Mouse (Mus musculus): ENCODE data around the gene Dpagt1. TPM values are rescaled to one million over a fixed set of nuclear protein-coding genes. Genes with fewer than 3 reads are reported as not detected.
A peak's percentile ranks its signal among the peaks of the same experiment; 100 is the strongest.
"Not testable (repeated sequence)": the region's sequence is repeated elsewhere in the genome, so short reads cannot be mapped to it uniquely, and the experiment has no call there.

The Dpagt1 gene
- total RNA-seq (2021) = 10 to 100 TPM; 11.9 to 12.7 TPM
- long read RNA-seq, experiment 1, transcript Dpagt1-201 (9 exons, 2,205 nt) = major isoform, 7 of 17 reads
- long read RNA-seq, experiment 1, partial matches to known transcripts = 1 of 17 reads
- long read RNA-seq, experiment 1, other reads (novel, unspliced or antisense) = 9 of 17 reads
- long read RNA-seq, experiment 2, transcript Dpagt1-201 (9 exons, 2,205 nt) = major isoform, 18 of 23 reads
- long read RNA-seq, experiment 2, partial matches to known transcripts = 3 of 23 reads
- long read RNA-seq, experiment 2, other reads (novel, unspliced or antisense) = 0 of 23 reads

DNA sequence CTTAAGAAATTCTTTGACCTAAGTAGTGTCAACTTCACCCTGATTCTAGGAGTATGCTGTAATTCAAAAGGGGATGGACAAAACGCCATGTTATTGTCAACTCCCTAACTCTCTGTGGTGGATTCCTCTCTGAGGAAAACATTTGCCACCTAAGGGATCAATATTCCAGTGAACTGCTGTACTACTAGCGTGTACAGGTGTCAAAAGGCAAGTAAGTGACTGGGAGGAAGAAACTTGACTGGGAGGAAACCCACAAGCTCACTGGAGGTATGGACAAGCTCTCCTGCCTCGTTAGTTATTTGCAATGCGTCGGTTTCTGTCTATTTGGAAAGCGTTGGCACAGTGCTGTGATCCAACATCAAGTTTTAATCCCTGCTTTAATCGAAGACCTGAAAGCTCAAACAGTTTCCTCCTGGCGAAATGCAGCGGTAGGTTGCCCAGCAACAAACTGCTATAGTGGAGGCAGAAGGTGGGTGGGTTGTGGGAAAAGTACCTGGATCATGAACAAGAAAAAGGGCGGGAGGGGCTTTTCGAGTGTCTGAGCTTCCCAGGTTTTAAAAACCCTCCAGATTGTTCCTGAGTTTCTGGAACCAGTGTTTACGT, at the start of gene Dpagt1:
Gene Dpagt1, plus strand, starts transcription at position 252 of the 603 bp plus-strand sequence.
- no peak for DNase-seq
- intact Hi-C loops (cut with DNase I) = no loop called here

DNA sequence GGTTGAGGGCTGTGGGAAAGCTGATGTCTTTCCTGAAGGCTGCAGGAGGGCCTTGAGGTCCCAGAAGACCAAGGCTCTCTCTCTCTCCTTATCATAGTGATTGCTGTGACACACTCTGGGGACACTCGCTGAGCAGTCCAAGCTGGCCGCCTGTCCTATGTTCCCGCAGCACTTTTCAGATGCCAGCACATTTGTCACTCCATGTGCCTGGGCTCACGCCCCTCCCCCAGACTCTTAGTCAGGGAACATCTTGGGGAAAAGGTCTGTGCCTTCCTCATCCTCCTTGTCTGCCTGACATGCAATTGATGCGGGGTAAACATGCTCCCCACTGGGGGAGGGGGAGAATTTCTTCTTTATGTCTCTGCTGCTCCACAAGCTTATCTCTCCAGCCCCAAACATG, 42.6 kb upstream of the Dpagt1 start:
- no peak for DNase-seq
- intact Hi-C loops (cut with DNase I) = no loop called here

DNA sequence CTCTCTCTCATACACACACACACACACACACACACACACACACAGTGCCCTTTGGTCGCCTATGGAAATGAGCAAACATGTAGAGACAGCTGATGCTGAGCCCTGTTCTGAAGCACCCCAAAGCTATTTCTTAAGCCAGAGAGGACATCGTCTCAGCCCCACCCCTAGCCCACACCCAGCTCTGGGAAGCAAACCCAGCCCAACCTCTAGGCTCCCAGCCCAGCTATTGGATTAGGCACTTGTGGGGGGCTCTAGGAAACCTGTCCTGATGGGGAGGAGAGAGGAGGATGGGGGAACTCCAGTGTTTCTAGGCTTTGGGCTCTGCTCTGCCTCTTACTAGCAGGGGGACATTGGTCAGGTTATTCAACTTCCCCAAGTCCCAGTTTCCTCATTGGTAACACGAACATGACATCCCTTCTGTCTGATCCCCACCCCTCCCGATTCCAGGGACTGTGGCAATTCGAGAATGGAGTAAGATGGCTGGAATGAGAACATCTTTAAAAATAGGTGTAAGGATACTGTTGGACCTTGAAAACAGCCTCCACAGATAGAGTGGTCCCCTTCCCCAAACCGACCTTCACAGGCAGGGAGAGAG, 39.5 kb upstream of the Dpagt1 start:
- intact Hi-C loops (cut with DNase I) = no loop called here
- DNase-seq = no peak

DNA sequence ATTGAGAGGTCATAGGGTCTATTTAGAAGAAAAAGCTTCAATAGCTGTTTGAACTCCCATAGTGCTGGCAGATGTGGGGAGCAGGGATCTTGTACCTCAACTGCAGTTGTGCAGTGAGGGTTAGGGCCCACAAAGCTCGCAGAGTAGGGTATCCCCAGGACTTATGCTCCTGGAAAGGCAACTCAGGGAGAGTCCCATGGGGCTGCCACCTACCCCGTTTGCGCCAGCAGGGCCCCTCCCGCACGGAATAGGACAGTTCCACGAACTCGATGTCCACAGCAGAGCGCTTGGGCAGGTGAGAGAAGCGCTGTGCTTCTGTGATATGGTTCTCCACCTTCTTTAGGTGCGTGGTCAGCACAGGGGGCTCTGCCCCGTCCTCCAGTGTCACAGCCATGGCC, 38.8 kb upstream of the Dpagt1 start:
- intact Hi-C loops (cut with DNase I) = no loop called here

DNA sequence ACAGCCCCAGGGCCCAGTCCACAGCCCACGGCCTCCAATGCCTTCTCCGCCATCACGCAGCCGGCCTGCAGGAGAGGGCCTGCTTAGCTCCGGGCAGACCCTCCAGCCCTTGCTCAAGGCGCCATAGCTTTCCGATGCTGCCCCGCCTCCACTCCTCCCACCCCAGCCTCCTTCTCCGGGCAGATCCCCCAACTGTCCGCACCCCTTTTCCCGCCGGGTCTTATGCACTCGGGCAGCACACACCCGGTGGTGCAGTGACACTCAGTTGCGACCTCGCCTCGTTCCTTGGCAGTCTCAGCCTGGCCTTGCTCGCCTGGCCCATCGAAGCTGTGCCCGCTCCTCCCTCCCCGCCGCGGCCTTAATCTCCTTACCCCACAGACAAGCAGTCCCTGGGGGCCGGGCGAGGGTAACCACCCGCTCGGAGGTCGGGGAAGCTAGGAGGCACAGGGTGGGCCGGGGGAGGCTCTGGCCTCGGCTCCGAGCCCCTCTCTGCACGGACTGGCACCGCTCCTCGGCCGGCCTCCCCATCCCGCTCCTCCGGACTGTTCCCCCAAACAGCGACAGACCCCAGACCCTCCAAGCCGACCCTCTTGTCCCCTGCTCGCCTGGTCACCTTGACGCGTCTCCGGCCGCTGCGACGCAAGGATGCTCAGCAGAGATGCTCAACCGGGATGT, 38.3 kb upstream of the Dpagt1 start:
- intact Hi-C loops (cut with DNase I) = no loop called here
- DNase-seq = no peak

More for the DNA sequence above, 38.8 kb upstream of the Dpagt1 start:
- DNase-seq = no peak

DNA sequence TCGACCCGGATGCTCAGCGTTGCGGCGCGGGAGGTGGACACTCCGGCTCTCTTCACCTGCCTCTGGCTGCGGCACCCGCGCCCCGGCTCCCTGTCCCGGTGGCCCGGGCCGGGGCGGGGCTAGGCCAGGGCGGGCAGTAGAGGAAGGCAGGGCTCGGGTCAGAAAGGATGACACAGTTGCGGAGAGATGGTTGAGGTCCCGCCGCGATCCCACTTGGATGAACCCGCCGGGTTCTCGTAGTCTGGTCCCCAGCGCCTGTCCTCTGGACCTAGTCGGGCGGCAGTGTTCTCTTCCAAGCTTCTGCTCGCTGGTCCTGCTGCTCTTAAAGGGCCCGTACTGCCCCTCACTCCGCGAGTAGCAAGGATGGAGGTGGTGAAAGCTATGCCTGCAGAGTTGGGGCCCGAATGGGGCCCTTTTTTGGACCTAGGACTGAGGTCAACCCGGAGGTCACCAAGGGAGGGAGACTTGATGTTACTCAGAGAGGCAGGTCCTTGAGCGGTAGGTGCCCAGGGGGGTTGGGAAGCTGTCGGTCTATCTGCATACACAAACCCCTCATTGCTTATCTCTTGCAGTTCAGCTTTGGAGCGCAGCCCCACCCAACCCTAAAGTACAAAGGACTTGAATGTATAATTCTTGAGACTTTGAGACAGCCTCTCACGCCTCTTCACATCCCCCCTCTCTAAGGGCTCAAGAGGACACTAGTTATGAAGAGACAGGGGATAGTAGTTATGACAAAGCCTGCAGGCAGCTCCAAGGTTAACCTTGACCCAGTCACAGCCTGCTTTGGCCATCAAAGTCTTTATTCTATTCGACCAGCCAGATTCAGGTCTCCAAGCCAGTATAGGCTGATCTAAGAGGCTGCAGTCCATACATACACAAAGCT, 37.5 kb upstream of the Dpagt1 start, which contains the start of gene Abcg4:
Gene Abcg4, minus strand, starts transcription at position 540 of the 883 bp plus-strand sequence.
- intact Hi-C loops (cut with DNase I) = no loop called here
- no peak for DNase-seq

DNA sequence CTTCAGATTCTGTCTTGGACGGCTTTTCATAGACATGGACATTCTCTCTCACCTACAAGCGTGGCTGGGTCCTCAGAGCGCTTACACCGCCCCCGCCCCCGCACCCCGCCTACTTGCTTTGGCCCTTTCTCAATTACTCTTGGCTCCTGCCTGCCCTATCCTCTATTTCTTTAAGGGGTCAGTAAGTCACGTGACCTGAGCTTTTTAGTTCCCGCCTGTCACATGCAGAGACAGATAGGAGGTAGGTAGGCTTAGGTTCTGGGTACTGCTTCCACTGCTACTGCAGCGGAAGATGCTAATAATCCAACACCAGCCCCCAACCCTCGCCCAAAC, 36.9 kb upstream of the Dpagt1 start:
- DNase-seq = no peak
- intact Hi-C loops (cut with DNase I) = no loop called here

DNA sequence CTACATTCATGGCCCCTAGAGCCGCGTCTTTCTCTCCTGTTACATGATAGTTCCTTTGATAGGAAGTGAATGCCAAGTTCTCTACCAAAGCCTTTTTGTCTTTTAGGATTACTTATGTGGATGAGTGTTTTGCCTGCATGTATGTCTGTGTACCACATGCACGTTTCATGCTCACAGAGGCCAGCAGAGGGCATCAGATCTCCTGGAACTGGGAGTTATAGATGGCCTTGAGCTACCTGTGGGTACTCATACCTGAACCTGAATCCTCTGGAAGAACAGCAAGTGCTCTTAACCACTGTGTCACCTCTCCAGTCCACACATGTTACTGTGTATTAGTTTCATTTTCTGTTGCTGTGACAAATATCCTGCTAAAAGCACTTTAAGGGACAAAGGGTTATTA, 33.3 kb upstream of the Dpagt1 start:
- intact Hi-C loops (cut with DNase I) = no loop called here
- DNase-seq = no peak

DNA sequence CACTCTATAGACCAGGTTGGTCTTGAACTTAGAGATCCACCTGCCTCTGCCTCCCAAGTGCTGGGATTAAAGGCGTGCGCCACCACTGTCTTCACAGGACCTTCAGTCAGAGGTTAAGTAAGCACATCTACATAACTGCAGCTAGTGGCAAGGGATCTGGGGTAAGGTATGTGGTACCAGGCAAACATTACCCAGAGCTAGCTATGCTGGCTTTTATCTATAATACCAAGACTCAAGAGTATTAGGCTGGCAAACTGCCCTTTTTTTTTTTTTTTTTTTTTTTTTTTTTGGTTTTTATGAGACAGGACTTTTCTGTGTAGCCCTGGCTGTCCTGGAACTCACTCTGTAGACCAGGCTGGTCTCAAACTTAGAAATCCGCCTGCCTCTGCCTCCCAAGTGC, 25.8 kb upstream of the Dpagt1 start:
- DNase-seq; intact Hi-C loops (cut with DNase I): not testable (repeated sequence)

DNA sequence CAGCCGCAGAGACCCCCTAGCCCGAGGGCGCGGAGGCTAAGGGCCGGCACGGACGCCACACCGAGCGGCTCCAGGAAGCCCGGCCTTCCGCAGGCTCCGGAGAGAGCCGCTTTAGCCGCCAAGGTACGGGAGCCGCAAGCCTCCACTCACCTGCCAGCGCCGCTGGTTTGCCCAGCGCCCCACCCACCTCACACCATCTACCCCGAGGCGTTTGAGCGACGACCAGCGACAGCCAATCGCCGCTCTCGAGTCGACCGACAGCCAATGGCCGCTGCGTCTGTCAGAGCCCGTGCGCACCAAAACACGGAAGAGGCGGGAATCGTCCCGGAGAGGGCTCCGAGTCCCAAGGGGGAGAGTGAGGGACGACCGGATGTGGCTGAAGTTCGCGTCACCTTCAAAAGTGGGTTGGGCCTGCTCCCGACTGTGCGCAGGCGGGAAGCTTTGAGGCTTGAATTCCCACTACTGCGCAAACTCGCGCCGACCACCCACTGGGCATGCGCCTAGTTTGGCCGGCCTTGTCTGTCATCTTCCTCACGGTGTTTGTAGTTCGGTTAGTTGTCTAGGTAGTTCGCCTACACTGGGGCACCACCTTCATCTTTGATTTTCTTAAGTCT, 20.2 kb upstream of the Dpagt1 start, which contains the start of gene Hinfp:
Gene Hinfp, minus strand, starts transcription at position 206 of the 614 bp plus-strand sequence.
- peak; percentile 96 to 99 for DNase-seq
- intact Hi-C loops (cut with DNase I) = loop anchor here (2.0 to 5.0 kb wide), 2 partner anchors 15 to 37 kb away; partner anchors contain the start of genes C2cd2l and Hmbs

DNA sequence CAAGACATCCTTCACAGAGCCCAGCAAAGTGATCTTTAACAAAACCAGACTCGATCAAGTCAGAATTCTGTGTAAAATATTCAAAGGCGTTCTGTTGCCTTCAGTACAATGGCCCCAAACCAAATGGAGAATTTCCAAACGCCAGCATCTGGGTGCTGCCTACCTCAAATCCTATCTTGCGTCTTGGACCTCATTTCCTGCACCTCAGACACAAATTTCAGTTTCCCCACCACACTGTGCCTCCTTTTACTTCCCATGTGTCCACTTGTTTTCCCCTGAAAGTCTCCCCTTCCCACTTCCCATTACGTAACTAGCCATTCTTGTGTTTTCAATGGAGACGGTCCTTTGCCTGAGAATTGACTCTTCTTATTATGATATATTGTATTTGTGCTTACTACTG, 19.3 kb upstream of the Dpagt1 start:
- no peak for DNase-seq
- intact Hi-C loops (cut with DNase I) = loop anchor here (5.0 kb wide), 1 partner anchor 36 kb away; the partner anchor contains the start of gene Hmbs

DNA sequence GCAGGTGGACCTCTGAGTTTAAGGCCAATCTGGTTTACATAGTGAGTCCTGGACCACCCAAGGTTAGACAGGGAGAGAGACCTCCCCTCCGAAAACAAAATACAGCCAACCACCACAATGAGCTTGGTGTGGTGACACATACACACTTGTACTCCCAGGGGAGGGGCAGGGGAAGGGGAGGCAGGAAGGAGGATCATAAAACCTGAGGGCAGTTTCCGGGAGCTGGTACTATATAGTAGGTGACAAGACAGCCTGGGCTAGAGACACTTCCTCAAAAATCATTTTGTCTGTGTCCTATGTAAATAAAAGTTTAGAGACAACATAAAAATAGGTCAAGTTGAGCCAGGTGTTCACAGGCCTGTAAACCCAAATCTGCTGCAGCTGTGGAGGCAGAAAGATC, 18.6 kb upstream of the Dpagt1 start:
- intact Hi-C loops (cut with DNase I) = loop anchor here (5.0 kb wide), 1 partner anchor 35 kb away; the partner anchor contains the start of gene Hmbs
- DNase-seq = no peak

DNA sequence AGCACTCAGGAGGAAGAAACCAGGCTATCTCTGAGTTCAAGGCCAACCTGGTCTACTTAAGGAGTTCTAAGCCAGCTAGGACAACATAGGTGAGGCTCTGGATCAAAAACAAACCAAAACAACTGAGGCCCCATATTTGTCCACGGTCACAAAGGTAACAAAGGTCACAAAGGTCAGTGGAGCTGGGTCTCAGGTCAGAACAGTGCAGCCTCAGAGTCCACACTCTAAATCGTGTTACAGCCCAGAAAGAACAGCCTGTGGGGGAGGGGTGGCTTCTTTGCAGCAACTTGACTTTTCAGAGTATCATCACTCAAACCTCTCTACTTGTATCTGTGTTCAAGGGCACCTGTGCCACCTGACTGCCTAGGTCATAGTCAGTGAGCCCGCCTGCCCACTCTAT, 16.1 kb upstream of the Dpagt1 start:
- intact Hi-C loops (cut with DNase I) = loop anchor here (5.0 kb wide), 1 partner anchor 33 kb away; the partner anchor contains the start of gene Hmbs
- no peak for DNase-seq

DNA sequence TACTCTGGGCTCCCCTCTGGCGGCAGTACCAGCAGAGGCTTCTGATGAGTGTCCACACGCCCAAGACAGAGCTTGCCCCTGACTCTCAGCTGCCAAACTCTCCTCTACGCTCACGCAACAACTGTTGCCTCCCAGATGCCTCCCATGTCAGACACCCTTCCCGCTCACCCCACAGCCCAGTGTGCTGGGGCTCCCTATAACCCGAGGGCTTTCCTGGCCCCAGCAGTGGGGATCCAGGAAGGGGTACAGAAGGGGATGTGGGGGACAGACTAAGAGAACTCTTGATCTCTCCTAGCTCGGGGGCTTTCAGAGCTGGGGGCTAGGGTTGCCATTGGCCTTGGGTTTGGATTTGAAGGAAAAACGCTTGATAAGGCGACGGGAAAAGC, 15.1 kb upstream of the Dpagt1 start:
- intact Hi-C loops (cut with DNase I) = no loop called here
- DNase-seq = no peak

DNA sequence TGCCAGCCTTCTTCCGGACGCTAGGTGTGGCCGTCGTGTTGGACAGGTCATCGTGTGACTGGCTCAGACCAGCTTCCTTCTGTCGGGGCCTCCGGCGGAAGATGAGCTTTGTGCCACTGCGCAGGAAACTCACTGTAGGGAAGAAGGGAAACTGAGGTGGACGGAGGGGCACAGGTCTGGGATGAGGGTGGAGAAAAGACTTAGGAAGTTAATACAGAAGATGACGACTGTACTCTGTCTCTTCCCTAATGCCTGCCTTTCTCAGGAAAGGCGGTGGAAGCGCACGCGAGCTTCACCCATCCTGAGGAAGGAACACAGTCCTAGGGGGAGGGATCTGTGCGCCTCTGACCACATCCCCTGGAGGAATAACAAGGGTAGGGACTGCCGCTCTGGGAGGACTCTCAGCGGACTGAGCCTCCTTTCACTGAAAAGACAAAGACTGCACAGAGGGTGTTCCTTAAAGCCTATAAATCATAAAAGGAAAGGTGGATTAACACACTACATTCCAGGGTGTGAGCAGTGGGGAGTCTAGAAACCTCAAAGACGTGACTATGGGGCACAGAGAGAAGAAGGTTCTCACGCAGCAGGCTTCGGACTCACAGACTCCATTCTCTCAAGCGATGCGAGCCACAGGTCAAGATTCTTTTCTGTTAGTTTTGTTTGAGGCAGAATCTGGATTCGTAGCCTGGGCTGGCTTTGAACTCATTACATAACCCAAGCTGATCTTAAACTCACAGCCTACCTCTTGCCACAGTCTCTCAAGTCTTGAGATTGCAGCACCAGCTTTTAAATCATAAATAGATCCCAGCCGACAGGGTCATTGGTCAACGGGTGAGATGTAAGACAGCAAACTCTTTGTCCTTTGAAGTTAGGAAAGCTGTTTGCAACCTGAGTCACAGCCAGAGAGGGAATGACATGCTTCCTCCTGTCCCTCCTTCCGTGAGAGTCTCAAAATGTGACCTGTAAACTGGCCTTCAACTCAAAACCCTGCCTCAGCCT, 14.4 kb upstream of the Dpagt1 start:
- no peak for DNase-seq
- intact Hi-C loops (cut with DNase I) = no loop called here

DNA sequence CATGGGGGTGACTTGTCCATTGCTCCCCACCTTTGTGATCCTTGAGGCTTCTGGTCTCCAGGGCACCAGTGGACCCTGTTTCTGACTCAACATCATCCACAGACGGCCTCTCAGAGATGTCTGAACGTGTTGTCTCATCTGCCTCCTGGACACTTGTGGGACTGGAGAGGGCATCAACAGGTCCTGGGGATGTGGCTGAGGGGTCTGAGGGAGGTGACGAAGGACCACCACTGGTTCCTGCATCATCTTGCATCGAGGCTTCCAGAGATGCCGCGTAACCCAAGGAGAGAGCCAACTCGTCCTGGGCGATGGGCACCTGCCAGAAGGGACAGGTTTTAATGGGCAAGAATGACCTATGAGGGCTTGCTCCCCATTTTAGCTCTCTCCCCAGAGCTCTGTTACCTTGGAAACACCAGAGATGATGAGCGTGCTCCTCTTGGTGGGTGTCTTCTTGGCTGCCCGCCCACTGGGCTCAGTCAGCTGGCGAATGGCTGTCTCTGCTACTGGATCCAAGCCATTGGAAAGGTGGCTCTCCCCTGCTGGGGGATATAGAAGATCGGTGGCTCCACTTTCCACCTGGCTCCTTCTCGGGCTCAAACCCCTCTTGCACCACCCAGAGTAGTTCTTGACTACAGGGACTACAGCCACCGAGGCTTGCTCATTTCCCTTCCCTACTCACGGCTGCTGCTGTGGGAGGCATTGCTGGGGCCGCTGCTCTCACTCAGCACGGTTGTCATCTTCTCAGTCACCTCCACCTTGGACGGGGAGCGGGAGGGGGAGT, 12.2 kb upstream of the Dpagt1 start:
- intact Hi-C loops (cut with DNase I) = no loop called here
- no peak for DNase-seq

DNA sequence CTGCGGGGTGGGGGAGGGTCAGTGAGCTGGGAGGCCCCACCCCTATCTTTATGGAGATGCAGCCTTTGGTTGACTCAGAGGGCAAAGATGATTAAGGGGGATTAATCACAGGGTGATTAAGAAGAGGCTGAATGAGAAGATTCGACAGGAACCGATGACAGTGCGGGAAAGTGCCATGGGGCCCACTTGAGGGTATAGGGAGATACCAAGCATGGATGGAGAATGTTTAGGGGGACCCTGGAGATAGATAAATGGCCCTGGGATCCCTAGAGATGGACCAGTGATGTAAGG, 11.6 kb upstream of the Dpagt1 start:
- intact Hi-C loops (cut with DNase I) = no loop called here
- DNase-seq = no peak

DNA sequence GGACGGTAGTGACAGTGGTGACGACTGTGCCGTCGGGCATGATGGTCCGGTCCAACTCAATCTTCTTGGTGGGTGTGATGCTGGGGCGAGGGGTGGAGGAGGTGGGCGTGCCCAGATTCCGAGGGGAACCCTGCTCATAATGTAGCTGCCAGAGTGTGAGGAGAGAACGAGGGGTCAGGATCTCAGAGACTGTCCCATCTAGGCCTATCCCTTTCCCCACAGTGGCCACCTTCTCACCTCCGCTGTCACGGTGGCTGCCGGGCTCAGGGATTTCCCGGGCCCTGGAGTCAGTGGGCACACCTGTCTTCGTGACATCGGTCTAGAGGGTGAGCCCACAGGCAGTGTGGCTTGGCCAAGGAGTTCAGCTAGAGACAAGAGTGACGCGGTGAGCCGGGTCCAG, 10.9 kb upstream of the Dpagt1 start:
- intact Hi-C loops (cut with DNase I) = no loop called here
- no peak for DNase-seq

All from gastrocnemius, postnatal 36 days (tissue).